Mouse (Mus musculus): Measurements from ENCODE around the gene Oprm1. TPM values are rescaled to one million over a fixed set of nuclear protein-coding genes. Genes with fewer than 3 reads are reported as not detected.

Gene Oprm1
- polyA plus RNA-seq, 1 experiment from 2014 or later: 0.24 TPM

GRCm38 (mm10) chr10:7004980-7005538 lies 246.8 kb downstream of the Oprm1 start:
- no peak overlapping the region for H3K27ac ChIP-seq (ENCODE audit: low read length)
- H3K4me3 ChIP-seq (ENCODE audit: low read length): no peak overlapping the region
- no peak overlapping the region for H3K9ac ChIP-seq (ENCODE audit: low read depth, low read length)
- H3K27me3 ChIP-seq (replicated peaks; ENCODE audit: control insufficient read depth, insufficient read depth, low read length): no peaks in the 10 kb centered on the region
- ATAC-seq: no peak
- WGBS: 54% methylated on average over 5 of the region's 5 CpGs
- H3K4me2 ChIP-seq (ENCODE audit: low read depth, low read length): no peak overlapping the region
- H3K9me3 ChIP-seq (ENCODE audit: control insufficient read depth, low read length): no peaks in the 10 kb centered on the region
- H3K4me1 ChIP-seq (ENCODE audit: control insufficient read depth, insufficient read depth, low read length): no peaks in the 10 kb centered on the region
- no peaks in the 10 kb centered on the region for H3K36me3 ChIP-seq (ENCODE audit: control insufficient read depth, insufficient read depth, low read length)

GRCm38 (mm10) chr10:7010543-7010942 lies 252.2 kb downstream of the Oprm1 start:
- H3K27me3 ChIP-seq (replicated peaks; ENCODE audit: control insufficient read depth, insufficient read depth, low read length): no peaks in the 10 kb centered on the region
- 81% methylated on average over 8 of the region's 8 CpGs for WGBS
- H3K4me1 ChIP-seq (ENCODE audit: control insufficient read depth, insufficient read depth, low read length): no peaks in the 10 kb centered on the region
- no peak for ATAC-seq
- H3K36me3 ChIP-seq (ENCODE audit: control insufficient read depth, insufficient read depth, low read length): no peaks in the 10 kb centered on the region
- no peaks in the 10 kb centered on the region for H3K9me3 ChIP-seq (ENCODE audit: control insufficient read depth, low read length)
- H3K27ac ChIP-seq (ENCODE audit: low read length): no peak overlapping the region
- H3K4me3 ChIP-seq (ENCODE audit: low read length): no peak overlapping the region
- H3K9ac ChIP-seq (ENCODE audit: low read depth, low read length): no peak overlapping the region
- no peak overlapping the region for H3K4me2 ChIP-seq (ENCODE audit: low read depth, low read length)

DNA sequence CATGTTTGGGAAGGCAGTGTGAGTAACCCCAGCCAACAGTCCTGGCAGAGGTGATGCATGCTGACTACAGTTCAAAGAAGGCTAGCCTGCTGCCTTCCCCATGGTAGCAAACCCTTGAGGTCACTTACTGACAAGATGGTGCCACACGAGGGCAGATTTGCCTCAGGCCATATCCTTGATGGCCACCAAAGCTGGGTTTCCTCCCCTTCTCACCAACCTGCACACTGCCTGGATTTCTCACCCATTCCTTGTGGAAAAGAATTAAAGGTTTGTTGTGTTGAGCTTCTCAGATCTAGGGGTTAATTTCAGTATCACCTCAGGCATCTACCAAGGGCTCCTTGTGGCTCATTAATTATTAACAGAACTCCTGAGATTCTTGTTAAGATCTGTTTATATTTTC lies 256.9 kb downstream of the Oprm1 start:
- ATAC-seq: no peak
- H3K9ac ChIP-seq (ENCODE audit: low read depth, low read length): no peak overlapping the region
- no peaks in the 10 kb centered on the region for H3K27me3 ChIP-seq (replicated peaks; ENCODE audit: control insufficient read depth, insufficient read depth, low read length)
- H3K4me2 ChIP-seq (ENCODE audit: low read depth, low read length): no peak overlapping the region
- 40% methylated on average over 1 of the region's 1 CpGs for WGBS
- H3K4me1 ChIP-seq (ENCODE audit: control insufficient read depth, insufficient read depth, low read length): no peaks in the 10 kb centered on the region
- H3K36me3 ChIP-seq (ENCODE audit: control insufficient read depth, insufficient read depth, low read length): no peaks in the 10 kb centered on the region
- H3K9me3 ChIP-seq (ENCODE audit: control insufficient read depth, low read length): no peaks in the 10 kb centered on the region
- H3K4me3 ChIP-seq (ENCODE audit: low read length): no peak overlapping the region
- no peak overlapping the region for H3K27ac ChIP-seq (ENCODE audit: low read length)

GRCm38 (mm10) chr10:7019781-7020386 lies 261.6 kb downstream of the Oprm1 start:
- Histone ChIP-seq H3K36me3 (ENCODE audit: control insufficient read depth, insufficient read depth, low read length) (no peaks in the 10 kb centered on the region), H3K27me3 (replicated peaks; ENCODE audit: control insufficient read depth, insufficient read depth, low read length) (no peaks in the 10 kb centered on the region), H3K9me3 (ENCODE audit: control insufficient read depth, low read length) (no peaks in the 10 kb centered on the region), H3K4me1 (ENCODE audit: control insufficient read depth, insufficient read depth, low read length) (no peaks in the 10 kb centered on the region), H3K27ac (ENCODE audit: low read length) (no peak overlapping the region), H3K9ac (ENCODE audit: low read depth, low read length) (no peak overlapping the region), H3K4me3 (ENCODE audit: low read length) (no peak overlapping the region), H3K4me2 (ENCODE audit: low read depth, low read length) (no peak overlapping the region)
- ATAC-seq: no peak
- 59% methylated on average over 7 of the region's 7 CpGs for WGBS

GRCm38 (mm10) chr10:7020551-7020950 lies 262.2 kb downstream of the Oprm1 start:
- H3K4me1 ChIP-seq (ENCODE audit: control insufficient read depth, insufficient read depth, low read length): no peaks in the 10 kb centered on the region
- no peak overlapping the region for H3K27ac ChIP-seq (ENCODE audit: low read length)
- no peaks in the 10 kb centered on the region for H3K36me3 ChIP-seq (ENCODE audit: control insufficient read depth, insufficient read depth, low read length)
- H3K4me3 ChIP-seq (ENCODE audit: low read length): no peak overlapping the region
- H3K27me3 ChIP-seq (replicated peaks; ENCODE audit: control insufficient read depth, insufficient read depth, low read length): no peaks in the 10 kb centered on the region
- ATAC-seq: no peak
- no peak overlapping the region for H3K4me2 ChIP-seq (ENCODE audit: low read depth, low read length)
- no peak overlapping the region for H3K9ac ChIP-seq (ENCODE audit: low read depth, low read length)
- no peaks in the 10 kb centered on the region for H3K9me3 ChIP-seq (ENCODE audit: control insufficient read depth, low read length)
- 87% methylated on average over 9 of the region's 9 CpGs for WGBS

GRCm38 (mm10) chr10:7025028-7025427 lies 266.7 kb downstream of the Oprm1 start:
- no peaks in the 10 kb centered on the region for H3K27me3 ChIP-seq (replicated peaks; ENCODE audit: control insufficient read depth, insufficient read depth, low read length)
- H3K4me1 ChIP-seq (ENCODE audit: control insufficient read depth, insufficient read depth, low read length): no peaks in the 10 kb centered on the region
- H3K9ac ChIP-seq (ENCODE audit: low read depth, low read length): no peak overlapping the region
- no peaks in the 10 kb centered on the region for H3K36me3 ChIP-seq (ENCODE audit: control insufficient read depth, insufficient read depth, low read length)
- ATAC-seq: no peak
- no peak overlapping the region for H3K4me3 ChIP-seq (ENCODE audit: low read length)
- H3K27ac ChIP-seq (ENCODE audit: low read length): no peak overlapping the region
- H3K4me2 ChIP-seq (ENCODE audit: low read depth, low read length): no peak overlapping the region
- H3K9me3 ChIP-seq (ENCODE audit: control insufficient read depth, low read length): no peaks in the 10 kb centered on the region
- 85% methylated on average over 1 of the region's 1 CpGs for WGBS

DNA sequence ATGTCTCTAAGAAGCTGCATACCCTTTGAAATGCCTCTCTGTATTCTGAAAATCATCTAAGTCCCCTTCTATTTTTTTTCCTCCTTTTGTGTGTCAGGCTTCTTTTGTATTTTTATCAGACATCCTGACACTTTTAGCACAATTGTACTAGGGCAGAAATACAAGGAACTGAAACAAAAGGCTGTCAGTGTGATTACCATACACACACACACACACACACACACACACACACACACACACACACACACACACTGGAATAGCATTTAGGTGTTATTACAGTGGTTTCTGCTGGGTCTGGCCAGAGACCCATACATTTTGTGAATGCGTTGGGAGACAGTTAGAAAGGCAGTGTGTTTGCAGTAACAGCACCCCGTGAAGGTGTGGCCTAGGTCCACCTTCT lies 275.2 kb downstream of the Oprm1 start:
- Histone ChIP-seq H3K4me3 (ENCODE audit: low read length) (no peak overlapping the region), H3K4me2 (ENCODE audit: low read depth, low read length) (no peak overlapping the region), H3K27me3 (replicated peaks; ENCODE audit: control insufficient read depth, insufficient read depth, low read length) (no peaks in the 10 kb centered on the region), H3K27ac (ENCODE audit: low read length) (no peak overlapping the region), H3K9me3 (ENCODE audit: control insufficient read depth, low read length) (no peaks in the 10 kb centered on the region), H3K36me3 (ENCODE audit: control insufficient read depth, insufficient read depth, low read length) (no peaks in the 10 kb centered on the region), H3K4me1 (ENCODE audit: control insufficient read depth, insufficient read depth, low read length) (no peaks in the 10 kb centered on the region), H3K9ac (ENCODE audit: low read depth, low read length) (no peak overlapping the region)
- no peak for ATAC-seq
- WGBS: 90% methylated on average over 2 of the region's 2 CpGs

DNA sequence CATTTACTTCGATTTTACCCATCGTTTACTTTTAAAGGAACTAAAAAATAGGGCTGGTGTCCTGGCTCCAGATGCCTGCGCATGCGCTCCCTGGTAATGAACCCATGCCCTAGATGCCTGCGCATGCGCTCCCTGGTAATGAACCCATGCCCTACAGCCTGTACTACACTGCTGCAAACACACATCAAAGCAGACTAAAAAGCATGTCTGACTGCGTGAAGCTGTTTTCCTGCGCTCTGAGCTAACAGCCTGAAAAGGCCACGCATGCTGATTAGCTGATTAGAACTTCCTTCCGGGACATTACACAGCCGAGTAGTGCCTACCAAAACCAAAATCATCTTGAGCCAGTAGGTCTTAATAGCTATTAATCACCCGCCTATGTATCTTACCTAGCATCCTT lies 277.2 kb downstream of the Oprm1 start:
- H3K4me3 ChIP-seq (ENCODE audit: low read length): no peak overlapping the region
- H3K27me3 ChIP-seq (replicated peaks; ENCODE audit: control insufficient read depth, insufficient read depth, low read length): no peaks in the 10 kb centered on the region
- 82% methylated on average over 12 of the region's 12 CpGs for WGBS
- H3K4me1 ChIP-seq (ENCODE audit: control insufficient read depth, insufficient read depth, low read length): no peaks in the 10 kb centered on the region
- no peak for ATAC-seq
- no peak overlapping the region for H3K9ac ChIP-seq (ENCODE audit: low read depth, low read length)
- H3K27ac ChIP-seq (ENCODE audit: low read length): no peak overlapping the region
- no peaks in the 10 kb centered on the region for H3K9me3 ChIP-seq (ENCODE audit: control insufficient read depth, low read length)
- H3K4me2 ChIP-seq (ENCODE audit: low read depth, low read length): no peak overlapping the region
- H3K36me3 ChIP-seq (ENCODE audit: control insufficient read depth, insufficient read depth, low read length): no peaks in the 10 kb centered on the region

DNA sequence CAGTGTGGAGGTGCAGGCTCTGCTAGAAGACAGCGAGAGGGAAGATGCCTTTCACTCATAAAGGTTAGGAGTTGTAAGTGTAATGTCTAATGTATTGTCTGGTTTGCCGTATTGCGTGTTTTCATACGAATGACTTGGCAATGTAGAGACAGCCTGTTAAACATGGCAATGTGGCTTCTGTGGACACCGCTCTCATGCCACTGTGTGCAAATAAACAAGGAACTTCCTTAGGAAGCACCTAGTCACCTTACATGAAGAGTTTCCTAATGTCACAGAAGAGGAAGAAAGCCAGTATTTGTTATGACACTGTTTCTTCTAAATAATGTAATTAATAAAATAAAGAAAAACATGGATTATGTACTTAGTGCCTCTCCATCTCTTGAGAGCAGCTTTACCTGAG lies 278.9 kb downstream of the Oprm1 start:
- no peak overlapping the region for H3K9ac ChIP-seq (ENCODE audit: low read depth, low read length)
- ATAC-seq: no peak
- H3K4me3 ChIP-seq (ENCODE audit: low read length): no peak overlapping the region
- H3K36me3 ChIP-seq (ENCODE audit: control insufficient read depth, insufficient read depth, low read length): no peaks in the 10 kb centered on the region
- no peaks in the 10 kb centered on the region for H3K9me3 ChIP-seq (ENCODE audit: control insufficient read depth, low read length)
- no peaks in the 10 kb centered on the region for H3K27me3 ChIP-seq (replicated peaks; ENCODE audit: control insufficient read depth, insufficient read depth, low read length)
- H3K4me1 ChIP-seq (ENCODE audit: control insufficient read depth, insufficient read depth, low read length): no peaks in the 10 kb centered on the region
- H3K27ac ChIP-seq (ENCODE audit: low read length): no peak overlapping the region
- H3K4me2 ChIP-seq (ENCODE audit: low read depth, low read length): no peak overlapping the region
- WGBS: 90% methylated on average over 5 of the region's 5 CpGs

DNA sequence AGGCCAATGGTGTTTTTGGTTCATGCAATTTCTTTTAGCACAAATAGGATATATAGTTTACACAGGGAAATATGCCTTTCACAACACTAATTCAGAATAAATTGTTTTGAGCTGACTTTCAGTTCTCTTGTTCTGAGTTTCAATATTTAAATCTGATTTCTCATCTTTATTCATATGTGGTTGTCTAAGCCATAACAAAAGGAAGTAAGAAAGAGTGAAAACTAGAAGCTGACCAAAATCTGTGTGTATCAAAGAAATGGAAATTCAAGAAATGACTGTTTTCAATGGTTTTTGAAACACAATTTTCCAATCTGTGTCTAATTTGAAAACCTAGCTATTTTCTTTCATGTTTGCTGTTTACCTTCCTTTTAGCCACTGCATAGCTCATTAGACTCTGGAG lies 282.7 kb downstream of the Oprm1 start:
- Histone ChIP-seq H3K4me1 (ENCODE audit: control insufficient read depth, insufficient read depth, low read length) (no peaks in the 10 kb centered on the region), H3K9ac (ENCODE audit: low read depth, low read length) (no peak overlapping the region), H3K4me3 (ENCODE audit: low read length) (no peak overlapping the region), H3K36me3 (ENCODE audit: control insufficient read depth, insufficient read depth, low read length) (no peaks in the 10 kb centered on the region), H3K4me2 (ENCODE audit: low read depth, low read length) (no peak overlapping the region), H3K27ac (ENCODE audit: low read length) (no peak overlapping the region), H3K27me3 (replicated peaks; ENCODE audit: control insufficient read depth, insufficient read depth, low read length) (no peaks in the 10 kb centered on the region), H3K9me3 (ENCODE audit: control insufficient read depth, low read length) (no peaks in the 10 kb centered on the region)
- ATAC-seq: no peak

All from intestine, embryonic 16.5 days (tissue).